Mouse (Mus musculus): ENCODE data around the gene Pcid2. TPM values are rescaled to one million over a fixed set of nuclear protein-coding genes. Genes with fewer than 3 reads are reported as not detected.
"Not testable (repeated sequence)": the region's sequence is repeated elsewhere in the genome, so short reads cannot be mapped to it uniquely, and the experiment has no call there.

Pcid2 gene
- polyA plus RNA-seq, 1 experiment, result 42.2 TPM

GRCm38 (mm10) chr8:13107990-13108638, 2.9 kb upstream of the Pcid2 start:
- WGBS, result 97% methylated on average over 13 of the region's 13 CpGs
- peaks cover 12% of the 10 kb centered on the region for H3K4me1 ChIP-seq (replicated peaks; ENCODE audit: control insufficient read depth, insufficient read depth, low read length)
- no peak for TF ChIP-seq CTCF (IDR thresholded peaks at IDR 0.05; ENCODE audit: borderline replicate concordance, control insufficient read depth, extremely low read depth, insufficient read depth, low read length, poor library complexity)
- TF ChIP-seq POLR2A (IDR thresholded peaks at IDR 0.05; ENCODE audit: control insufficient read depth, extremely low read depth, insufficient read depth, low read length, poor library complexity), result no peak
- H3K27me3 ChIP-seq (ENCODE audit: control insufficient read depth, insufficient read depth, low read length), result no peaks in the 10 kb centered on the region
- no peaks in the 10 kb centered on the region for H3K36me3 ChIP-seq (ENCODE audit: control insufficient read depth, insufficient read depth, low read length)
- no peak overlapping the region for H3K27ac ChIP-seq (ENCODE audit: control insufficient read depth, insufficient read depth, low read length)
- H3K4me3 ChIP-seq (ENCODE audit: control insufficient read depth, insufficient read depth, low read length), result no peak overlapping the region
- DNase-seq, result no peak

DNA sequence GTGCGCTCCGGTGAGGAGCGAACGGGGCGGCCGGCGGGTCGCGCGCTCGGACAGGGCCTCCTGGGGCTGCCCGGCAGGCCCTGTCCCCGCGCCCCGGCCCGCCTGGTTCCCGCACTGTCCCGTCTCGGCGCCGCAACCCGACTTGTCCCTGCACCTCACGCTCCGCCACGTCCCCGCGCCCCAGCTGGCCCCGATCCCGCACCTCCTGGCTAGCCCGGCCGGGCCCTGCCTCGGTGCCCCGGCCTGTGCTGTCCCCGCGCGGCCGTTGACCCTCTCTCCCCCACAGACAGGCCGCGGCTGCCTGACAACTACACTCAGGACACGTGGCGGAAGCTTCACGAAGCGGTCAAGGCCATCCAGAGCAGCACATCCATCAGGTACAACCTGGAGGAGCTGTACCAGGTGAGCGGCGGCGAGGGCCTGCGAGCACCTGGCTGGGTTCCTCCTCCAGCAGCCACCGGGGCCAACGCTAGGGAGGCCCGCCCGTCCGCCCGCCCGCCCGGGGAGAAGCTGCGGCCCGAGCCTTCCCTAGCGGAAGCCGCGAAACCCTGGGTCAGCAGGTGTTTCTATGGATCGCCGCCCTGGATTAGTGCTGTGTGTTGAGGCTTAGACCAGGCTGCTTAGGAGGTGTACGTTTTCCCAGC, 771 bp upstream of the Pcid2 start:
- no peaks in the 10 kb centered on the region for H3K36me3 ChIP-seq (ENCODE audit: control insufficient read depth, insufficient read depth, low read length)
- no peak for DNase-seq
- H3K27me3 ChIP-seq (ENCODE audit: control insufficient read depth, insufficient read depth, low read length), result no peaks in the 10 kb centered on the region
- WGBS, result under 1% methylated on average over 62 of the region's 63 CpGs
- H3K4me3 ChIP-seq (ENCODE audit: control insufficient read depth, insufficient read depth, low read length), result peak overlapping the region; percentile 79
- H3K27ac ChIP-seq (ENCODE audit: control insufficient read depth, insufficient read depth, low read length), result no peak overlapping the region
- peaks cover 12% of the 10 kb centered on the region for H3K4me1 ChIP-seq (replicated peaks; ENCODE audit: control insufficient read depth, insufficient read depth, low read length)
- TF ChIP-seq CTCF (IDR thresholded peaks at IDR 0.05; ENCODE audit: borderline replicate concordance, control insufficient read depth, extremely low read depth, insufficient read depth, low read length, poor library complexity) (peak; percentile 16; the same call in 1 of the 2 replicates), POLR2A (IDR thresholded peaks at IDR 0.05; ENCODE audit: control insufficient read depth, extremely low read depth, insufficient read depth, low read length, poor library complexity) (no peak)

- Histone ChIP-seq H3K36me3 (ENCODE audit: control insufficient read depth, insufficient read depth, low read length) (no peaks in the 10 kb centered on the region), H3K27ac (ENCODE audit: control insufficient read depth, insufficient read depth, low read length) (peak overlapping the region; percentile 56), H3K4me3 (ENCODE audit: control insufficient read depth, insufficient read depth, low read length) (peak overlapping the region; percentile 98), H3K4me1 (replicated peaks; ENCODE audit: control insufficient read depth, insufficient read depth, low read length) (peaks cover 12% of the 10 kb centered on the region), H3K27me3 (ENCODE audit: control insufficient read depth, insufficient read depth, low read length) (no peaks in the 10 kb centered on the region)
- TF ChIP-seq POLR2A (IDR thresholded peaks at IDR 0.05; ENCODE audit: control insufficient read depth, extremely low read depth, insufficient read depth, low read length, poor library complexity), result peak; percentile 57; the same call in 1 of the 2 replicates
- TF ChIP-seq CTCF (IDR thresholded peaks at IDR 0.05; ENCODE audit: borderline replicate concordance, control insufficient read depth, extremely low read depth, insufficient read depth, low read length, poor library complexity), result 0 out of 2 replicates have a peak, but pooled peaks have one; percentile 11
- under 1% methylated on average over 45 of the region's 45 CpGs for WGBS
- DNase-seq, result peak; percentile 89
These were observed 570 bp downstream of the Pcid2 start for GRCm38 (mm10) chr8:13104691-13105086.

GRCm38 (mm10) chr8:13077542-13077941, 27.7 kb downstream of the Pcid2 start:
- TF ChIP-seq POLR2A (IDR thresholded peaks at IDR 0.05; ENCODE audit: control insufficient read depth, extremely low read depth, insufficient read depth, low read length, poor library complexity), result no peak
- TF ChIP-seq CTCF (IDR thresholded peaks at IDR 0.05; ENCODE audit: borderline replicate concordance, control insufficient read depth, extremely low read depth, insufficient read depth, low read length, poor library complexity), result no peak
- Histone ChIP-seq H3K4me1 (replicated peaks; ENCODE audit: control insufficient read depth, insufficient read depth, low read length) (no peaks in the 10 kb centered on the region), H3K4me3 (ENCODE audit: control insufficient read depth, insufficient read depth, low read length) (no peak overlapping the region), H3K36me3 (ENCODE audit: control insufficient read depth, insufficient read depth, low read length) (peaks cover 52% of the 10 kb centered on the region), H3K27me3 (ENCODE audit: control insufficient read depth, insufficient read depth, low read length) (no peaks in the 10 kb centered on the region), H3K27ac (ENCODE audit: control insufficient read depth, insufficient read depth, low read length) (no peak overlapping the region)
- 95% methylated on average over 7 of the region's 7 CpGs for WGBS
- no peak for DNase-seq

DNA sequence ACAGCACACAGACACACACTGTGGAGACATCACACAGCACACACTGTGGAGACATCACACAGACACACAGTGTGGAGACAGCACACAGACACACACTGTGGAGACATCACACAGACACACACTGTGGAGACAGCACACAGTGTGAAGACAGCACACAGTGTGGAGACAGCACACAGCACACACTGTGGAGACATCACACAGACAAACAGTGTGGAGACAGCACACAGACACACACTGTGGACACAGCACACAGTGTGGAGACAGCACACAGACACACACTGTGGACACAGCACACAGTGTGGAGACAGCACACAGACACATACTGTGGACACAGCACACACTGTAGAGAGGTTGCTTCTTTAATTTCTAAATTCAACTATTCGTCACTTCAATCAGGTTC, 29.7 kb downstream of the Pcid2 start:
- not testable (repeated sequence) for H3K4me3 ChIP-seq (ENCODE audit: control insufficient read depth, insufficient read depth, low read length); H3K27me3 ChIP-seq (ENCODE audit: control insufficient read depth, insufficient read depth, low read length); H3K27ac ChIP-seq (ENCODE audit: control insufficient read depth, insufficient read depth, low read length); H3K4me1 ChIP-seq (replicated peaks; ENCODE audit: control insufficient read depth, insufficient read depth, low read length); DNase-seq
- peaks cover 35% of the 10 kb centered on the region for H3K36me3 ChIP-seq (ENCODE audit: control insufficient read depth, insufficient read depth, low read length)
- 98% methylated on average over 1 of the region's 1 CpGs for WGBS

DNA sequence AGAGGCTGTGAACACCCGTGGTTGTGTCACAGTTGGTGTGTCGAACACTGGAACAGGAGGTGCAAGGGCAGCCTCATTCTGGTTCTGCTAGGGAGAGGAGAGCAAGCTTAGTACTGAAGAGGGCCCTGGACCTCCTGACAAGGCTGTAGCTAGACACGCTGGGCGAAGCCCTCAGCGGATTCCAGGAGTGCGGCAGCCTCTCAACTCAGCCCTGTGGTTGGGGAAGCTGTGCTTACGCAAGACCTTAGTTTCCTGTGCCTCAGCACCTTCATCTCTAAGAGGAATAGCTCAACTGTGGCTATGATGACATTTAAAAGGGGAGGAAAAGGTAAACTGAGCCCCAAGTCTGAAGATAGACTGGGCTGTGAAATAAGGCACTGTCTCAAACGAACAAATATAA, 30.2 kb downstream of the Pcid2 start:
- 96% methylated on average over 8 of the region's 8 CpGs for WGBS
- Histone ChIP-seq H3K4me1 (replicated peaks; ENCODE audit: control insufficient read depth, insufficient read depth, low read length) (no peaks in the 10 kb centered on the region), H3K27me3 (ENCODE audit: control insufficient read depth, insufficient read depth, low read length) (no peaks in the 10 kb centered on the region), H3K36me3 (ENCODE audit: control insufficient read depth, insufficient read depth, low read length) (peaks cover 32% of the 10 kb centered on the region), H3K4me3 (ENCODE audit: control insufficient read depth, insufficient read depth, low read length) (no peak overlapping the region), H3K27ac (ENCODE audit: control insufficient read depth, insufficient read depth, low read length) (no peak overlapping the region)
- DNase-seq, result no peak
- TF ChIP-seq POLR2A (IDR thresholded peaks at IDR 0.05; ENCODE audit: control insufficient read depth, extremely low read depth, insufficient read depth, low read length, poor library complexity), result no peak
- TF ChIP-seq CTCF (IDR thresholded peaks at IDR 0.05; ENCODE audit: borderline replicate concordance, control insufficient read depth, extremely low read depth, insufficient read depth, low read length, poor library complexity), result no peak

Data from thymus, adult 2 months (tissue).